8 mouse cellular contexts compared by ENCODE assay signal in genomic region chr17:49427631-49428238, GRCm38 (mm10). TPM values are rescaled to one million over a fixed set of nuclear protein-coding genes. Genes with fewer than 3 reads are reported as not detected.
DNase-seq lines count a peak whose midpoint lies in the region; ATAC-seq and TF ChIP-seq lines count a peak whose summit lies in the region.

No protein-coding gene starts in this region.

- peak; percentile 3 for TF ChIP-seq CTCF in C2C12 (IDR thresholded peaks at IDR 0.05; ENCODE audit: control insufficient read depth, insufficient read depth, insufficient read length)
- peak; percentile 55 for TF ChIP-seq CTCF in intestine, postnatal 0 days (IDR thresholded peaks at IDR 0.05; ENCODE audit: low read depth)

- H3K79me3 ChIP-seq in C2C12 (ENCODE audit: low read depth): peaks cover 2% of the 10 kb centered on the region

- H3K79me2 ChIP-seq in C2C12 (ENCODE audit: control insufficient read depth, insufficient read depth): peaks cover 16% of the 10 kb centered on the region

- H3K4me2 ChIP-seq in intestine, postnatal 0 days (replicated peaks; ENCODE audit: low read depth): peak overlapping the region; percentile 95
- peak overlapping the region; percentile 79 for H3K4me2 ChIP-seq in midbrain, embryonic 15.5 days

- no peak overlapping the region for H3K27ac ChIP-seq in embryonic facial prominence, embryonic 10.5 days (replicated peaks)
- H3K27ac ChIP-seq in intestine, postnatal 0 days (ENCODE audit: low read depth, low read length): no peak overlapping the region
- H3K27ac ChIP-seq in midbrain, embryonic 15.5 days: 0 out of 2 replicates have a peak overlapping the region, but pooled peaks have one; percentile 5

- no peak overlapping the region for H3ac ChIP-seq in C2C12 (ENCODE audit: control insufficient read depth, insufficient read length, low read depth)

- intact Hi-C loops in heart, postnatal 25 days (cut with DNase I): no loop called here

- H3K4me3 ChIP-seq in C2C12 (ENCODE audit: insufficient read depth, poor library complexity, severe bottlenecking): no peak overlapping the region
- H3K4me3 ChIP-seq in embryonic facial prominence, embryonic 10.5 days: peak overlapping the region; percentile 79
- no peak overlapping the region; the same call in 1 of the 2 replicates for H3K4me3 ChIP-seq in intestine, postnatal 0 days (ENCODE audit: low read depth, low read length)
- H3K4me3 ChIP-seq in midbrain, embryonic 15.5 days: peak overlapping the region; percentile 62

- H3K4me1 ChIP-seq in embryonic facial prominence, embryonic 10.5 days: peaks cover 24% of the 10 kb centered on the region
- H3K4me1 ChIP-seq in intestine, postnatal 0 days (replicated peaks; ENCODE audit: control insufficient read depth, insufficient read depth, low read length): peaks cover 9% of the 10 kb centered on the region
- peaks cover 21% of the 10 kb centered on the region for H3K4me1 ChIP-seq in midbrain, embryonic 15.5 days

- no peaks in the 10 kb centered on the region for H3K9me3 ChIP-seq in embryonic facial prominence, embryonic 10.5 days
- H3K9me3 ChIP-seq in intestine, postnatal 0 days (ENCODE audit: control insufficient read depth): no peaks in the 10 kb centered on the region
- H3K9me3 ChIP-seq in midbrain, embryonic 15.5 days: no peaks in the 10 kb centered on the region

- H3K36me3 ChIP-seq in C2C12 (ENCODE audit: control insufficient read depth, insufficient read depth): no peaks in the 10 kb centered on the region
- no peaks in the 10 kb centered on the region; the same call in 1 of the 2 replicates for H3K36me3 ChIP-seq in embryonic facial prominence, embryonic 10.5 days (replicated peaks)
- H3K36me3 ChIP-seq in intestine, postnatal 0 days (ENCODE audit: control insufficient read depth, insufficient read depth): peaks cover under 1% of the 10 kb centered on the region; the same call in 1 of the 2 replicates
- H3K36me3 ChIP-seq in midbrain, embryonic 15.5 days (replicated peaks): no peaks in the 10 kb centered on the region

- peak; percentile 88 for DNase-seq in heart, adult 11 months
- no peak for DNase-seq in heart, postnatal 25 days (ENCODE audit: low spot score)
- DNase-seq in embryonic facial prominence, embryonic 10.5 days (ENCODE audit: low spot score): peak; percentile 52
- DNase-seq in left cerebral cortex, adult 9 months (ENCODE audit: low spot score in 2 of 2): no peak

- H3K27me3 ChIP-seq in C2C12 (ENCODE audit: control insufficient read depth, insufficient read depth, insufficient read length): no peaks in the 10 kb centered on the region
- H3K27me3 ChIP-seq in embryonic facial prominence, embryonic 10.5 days (replicated peaks; ENCODE audit: low read depth, poor library complexity, severe bottlenecking): no peaks in the 10 kb centered on the region
- no peaks in the 10 kb centered on the region for H3K27me3 ChIP-seq in intestine, postnatal 0 days (replicated peaks; ENCODE audit: control insufficient read depth, insufficient read depth, low read length)
- H3K27me3 ChIP-seq in midbrain, embryonic 15.5 days (replicated peaks): no peaks in the 10 kb centered on the region

- ATAC-seq in intestine, postnatal 0 days: no peak
- peak; percentile 46; the same call in 1 of the 2 replicates for ATAC-seq in midbrain, embryonic 15.5 days (replicated peaks)
- no peak for ATAC-seq in frontal cortex, adult (ENCODE audit: low TSS enrichment)

- no peak overlapping the region for H3K9ac ChIP-seq in intestine, postnatal 0 days (ENCODE audit: low read depth, low read length)
- no peak overlapping the region for H3K9ac ChIP-seq in midbrain, embryonic 15.5 days

- WGBS in embryonic facial prominence, embryonic 10.5 days: 19% methylated on average over 9 of the region's 9 CpGs
- 22% methylated on average over 9 of the region's 9 CpGs for WGBS in intestine, postnatal 0 days
- WGBS in midbrain, embryonic 15.5 days: 19% methylated on average over 9 of the region's 9 CpGs

TF ChIP-seq in C2C12, 6 proteins besides CTCF, POLR2A, EP300 and RAD21:
- TF ChIP-seq MYOG (IDR thresholded peaks at IDR 0.05; ENCODE audit: control insufficient read depth, extremely low read depth, insufficient read length): no peak
- no peak for TF ChIP-seq FOSL1 (IDR thresholded peaks at IDR 0.05; ENCODE audit: insufficient read depth, low read length, poor library complexity, severe bottlenecking)
- no peak for TF ChIP-seq CEBPB (IDR thresholded peaks at IDR 0.05; ENCODE audit: low read depth)
- no peak for TF ChIP-seq USF1 (IDR thresholded peaks at IDR 0.05; ENCODE audit: low read depth)
- TF ChIP-seq MAX (IDR thresholded peaks at IDR 0.05): no peak
- TF ChIP-seq MYOD1 (IDR thresholded peaks at IDR 0.05; ENCODE audit: control insufficient read depth, insufficient read length, low read depth): no peak
TF ChIP-seq in C2C12: peak in this region for 0.

RNA-seq across cellular contexts. Expression of gene Mocs1, which starts 0.4 kb away (rescaled TPM):
- total RNA-seq in heart, postnatal 25 days (2021): 10 to 100 TPM; 20.8 to 21.4 TPM
- polyA plus RNA-seq in C2C12 (2012; fragmentation: generic; extraction: Trizol): 13.7 TPM
- polyA plus RNA-seq in embryonic facial prominence, embryonic 10.5 days (2016; fragmentation: Nextera tagmentation; extraction: Ambion mirVana): 6.4 and 7.4 TPM in 2 replicates
- polyA plus RNA-seq in intestine, postnatal 0 days (2015; fragmentation: Nextera tagmentation; extraction: Ambion mirVana): 9.7 and 11.1 TPM in 2 replicates
- polyA plus RNA-seq in midbrain, embryonic 15.5 days (2015; fragmentation: Nextera tagmentation; extraction: Ambion mirVana): 3.9 and 5.8 TPM in 2 replicates

Comparison
In these comparisons a context has a peak if more than half of its experiments do, and no peak if none do; other contexts are left out.
1. DNase-seq: peak in heart, adult 11 months (single experiment) and embryonic facial prominence, embryonic 10.5 days (single experiment); none in heart, postnatal 25 days (single experiment) and left cerebral cortex, adult 9 months (0 of 2).
2. H3K4me3 ChIP-seq: peak in embryonic facial prominence, embryonic 10.5 days (single experiment) and midbrain, embryonic 15.5 days (single experiment); none in C2C12 (single experiment) and intestine, postnatal 0 days (single experiment).